Mouse (Mus musculus): Measurements from ENCODE around the gene B4galnt4. TPM values are rescaled to one million over a fixed set of nuclear protein-coding genes. Genes with fewer than 3 reads are reported as not detected.

The B4galnt4 gene
- polyA plus RNA-seq, 1 experiment from 2014 or later: 41.0 TPM

DNA sequence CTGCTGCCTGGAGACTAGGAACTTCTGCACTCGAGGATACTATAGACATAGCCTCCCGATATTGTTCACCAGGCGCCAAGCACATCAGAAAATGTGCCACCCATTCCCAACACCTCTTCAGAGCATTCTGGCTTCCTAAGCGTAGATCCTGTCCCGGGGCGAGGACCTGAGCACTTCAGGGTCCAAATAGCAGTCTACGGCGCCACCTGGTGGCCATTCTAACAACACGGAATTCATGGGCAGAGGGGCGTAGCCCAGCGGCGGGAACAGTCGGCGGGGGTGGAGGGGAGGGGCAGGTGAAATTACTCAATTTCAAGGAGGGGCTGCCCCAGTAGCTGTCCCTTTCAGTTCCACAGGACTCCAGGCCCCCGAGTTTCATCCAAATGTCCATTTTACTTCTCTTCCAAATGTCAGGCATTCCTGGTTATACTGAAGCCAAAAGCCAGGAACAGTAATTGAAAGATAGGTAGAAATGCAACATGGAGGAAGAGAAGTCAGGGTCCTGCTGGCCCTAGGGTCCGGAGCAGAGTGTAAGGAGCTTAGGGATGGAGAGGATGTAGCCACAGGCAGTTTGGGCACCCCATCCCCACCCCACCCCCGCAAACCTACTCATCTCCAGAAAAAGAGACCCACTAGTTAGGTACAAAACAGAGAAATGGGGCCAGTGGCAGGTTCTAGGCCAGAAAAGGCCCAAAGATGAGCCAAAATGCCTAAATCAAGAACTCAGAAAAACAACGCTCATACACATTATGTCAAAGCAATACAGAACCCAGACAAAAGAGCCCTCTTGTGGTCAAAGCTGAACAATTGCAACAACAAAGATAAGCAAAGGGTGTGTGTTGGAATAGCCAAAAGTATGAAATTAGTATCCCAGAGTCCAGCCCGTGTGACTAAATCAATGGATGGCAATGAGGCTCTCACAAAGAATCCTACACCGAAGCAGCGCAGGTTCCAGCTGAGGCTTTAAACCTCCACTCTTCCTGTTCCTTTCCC, 12.4 kb upstream of the B4galnt4 start:
- H3K36me3 ChIP-seq: no peaks in the 10 kb centered on the region
- H3K9ac ChIP-seq: peak overlapping the region; percentile 70
- peak overlapping the region; percentile 79 for H3K27ac ChIP-seq (replicated peaks)
- peak overlapping the region; percentile 71 for H3K4me2 ChIP-seq
- peak overlapping the region; percentile 37 for H3K4me3 ChIP-seq
- WGBS: 11% methylated on average over 21 of the region's 21 CpGs
- no peaks in the 10 kb centered on the region for H3K9me3 ChIP-seq
- peak; percentile 93 for ATAC-seq (ENCODE audit: low read depth)
- peaks cover 15% of the 10 kb centered on the region for H3K4me1 ChIP-seq (replicated peaks)
- no peaks in the 10 kb centered on the region for H3K27me3 ChIP-seq

DNA sequence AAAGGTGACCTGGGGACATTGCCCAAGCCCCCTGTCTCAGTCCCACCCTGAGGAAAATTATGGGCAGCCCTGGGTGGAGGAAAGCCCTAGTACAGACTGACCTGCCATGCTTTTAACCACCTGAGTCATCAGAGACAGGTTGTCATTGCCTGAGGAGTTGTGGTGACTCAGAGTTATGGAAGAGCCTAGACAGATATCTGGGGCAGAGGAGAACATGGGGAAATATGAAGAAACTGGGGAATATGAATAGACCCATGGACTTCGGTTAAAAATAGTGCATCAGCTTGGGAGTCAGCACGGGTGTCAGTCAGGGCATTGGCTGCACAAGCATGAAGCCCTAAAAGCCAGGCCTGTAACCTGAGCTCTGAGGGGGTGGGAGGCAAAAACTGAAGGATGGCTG, 11.6 kb upstream of the B4galnt4 start:
- H3K9me3 ChIP-seq: no peaks in the 10 kb centered on the region
- no peak overlapping the region for H3K9ac ChIP-seq
- 77% methylated on average over 2 of the region's 2 CpGs for WGBS
- no peaks in the 10 kb centered on the region for H3K27me3 ChIP-seq
- peaks cover 15% of the 10 kb centered on the region for H3K4me1 ChIP-seq (replicated peaks)
- no peaks in the 10 kb centered on the region for H3K36me3 ChIP-seq
- no peak overlapping the region for H3K4me2 ChIP-seq
- H3K27ac ChIP-seq (replicated peaks): no peak overlapping the region
- ATAC-seq (ENCODE audit: low read depth): 0 out of 2 replicates have a peak, but pooled peaks have one; percentile 10
- H3K4me3 ChIP-seq: no peak overlapping the region

DNA sequence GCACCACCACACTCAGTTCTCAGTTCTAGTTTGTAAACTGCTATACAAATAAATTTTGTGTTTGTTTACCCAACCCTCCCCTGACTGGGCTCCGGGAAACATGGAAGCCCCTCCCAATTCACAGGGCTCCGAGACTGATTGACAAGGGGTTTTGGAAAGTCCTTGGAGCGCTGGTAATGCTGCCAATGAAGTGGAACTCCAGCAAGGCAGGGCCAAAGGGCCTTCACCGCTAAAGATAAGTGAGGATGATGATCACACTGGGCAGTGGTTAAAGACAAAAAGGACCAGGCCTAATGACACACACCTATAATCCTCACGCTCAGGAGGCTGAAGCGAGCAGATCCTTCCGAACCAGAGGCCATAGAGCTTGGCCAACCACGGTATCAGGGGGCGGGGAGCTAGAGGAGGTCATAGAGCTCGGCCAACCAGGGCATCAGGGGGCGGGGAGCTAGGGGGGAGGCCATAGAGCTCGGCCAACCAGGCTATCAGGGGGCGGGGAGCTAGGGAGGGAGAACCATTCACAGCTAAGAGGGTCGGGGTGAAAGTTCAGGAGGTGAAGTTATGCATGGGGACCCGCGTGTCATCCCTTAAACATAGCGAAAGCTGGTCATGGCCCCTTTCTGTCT, 9.7 kb upstream of the B4galnt4 start:
- H3K9me3 ChIP-seq: no peaks in the 10 kb centered on the region
- 67% methylated on average over 17 of the region's 17 CpGs for WGBS

DNA sequence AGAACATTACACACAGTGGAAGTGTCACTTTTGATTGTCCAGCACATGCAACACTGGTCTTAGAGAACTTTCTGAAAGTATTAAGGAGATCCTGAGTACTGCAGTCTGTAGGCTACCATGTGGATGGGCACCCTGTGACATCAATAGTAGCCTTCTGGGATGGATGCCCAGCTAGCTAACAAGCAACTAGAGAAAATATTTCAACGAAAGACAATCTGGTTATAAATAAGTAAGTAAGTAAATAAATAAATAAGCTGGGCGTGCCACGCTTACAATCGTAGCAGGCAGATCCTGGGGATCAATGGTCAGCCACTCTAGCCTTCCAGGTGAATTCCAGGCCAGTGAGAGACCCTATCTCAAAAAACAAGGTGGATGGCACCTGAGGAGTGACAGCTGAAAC, 8.9 kb upstream of the B4galnt4 start:
- Histone ChIP-seq H3K4me2 (no peak overlapping the region), H3K9me3 (no peaks in the 10 kb centered on the region), H3K4me3 (no peak overlapping the region), H3K4me1 (replicated peaks) (peaks cover 15% of the 10 kb centered on the region), H3K27ac (replicated peaks) (no peak overlapping the region), H3K36me3 (0 out of 2 replicates have a peak, but pooled peaks cover 4% of the 10 kb centered on the region), H3K27me3 (no peaks in the 10 kb centered on the region), H3K9ac (no peak overlapping the region)
- 93% methylated on average over 4 of the region's 4 CpGs for WGBS
- no peak for ATAC-seq (ENCODE audit: low read depth)

More for the DNA sequence above, 9.7 kb upstream of the B4galnt4 start:
- H3K4me2 ChIP-seq: no peak overlapping the region
- ATAC-seq (ENCODE audit: low read depth): no peak
- H3K36me3 ChIP-seq: 0 out of 2 replicates have a peak, but pooled peaks cover 4% of the 10 kb centered on the region
- H3K27ac ChIP-seq (replicated peaks): no peak overlapping the region
- H3K4me3 ChIP-seq: no peak overlapping the region
- no peaks in the 10 kb centered on the region for H3K27me3 ChIP-seq
- peaks cover 15% of the 10 kb centered on the region for H3K4me1 ChIP-seq (replicated peaks)
- no peak overlapping the region for H3K9ac ChIP-seq

- ATAC-seq (ENCODE audit: low read depth): no peak
- no peaks in the 10 kb centered on the region for H3K27me3 ChIP-seq
- 91% methylated on average over 2 of the region's 2 CpGs for WGBS
Observed at GRCm38 (mm10) chr7:141052421-141052820, 8.5 kb upstream of the B4galnt4 start.

DNA sequence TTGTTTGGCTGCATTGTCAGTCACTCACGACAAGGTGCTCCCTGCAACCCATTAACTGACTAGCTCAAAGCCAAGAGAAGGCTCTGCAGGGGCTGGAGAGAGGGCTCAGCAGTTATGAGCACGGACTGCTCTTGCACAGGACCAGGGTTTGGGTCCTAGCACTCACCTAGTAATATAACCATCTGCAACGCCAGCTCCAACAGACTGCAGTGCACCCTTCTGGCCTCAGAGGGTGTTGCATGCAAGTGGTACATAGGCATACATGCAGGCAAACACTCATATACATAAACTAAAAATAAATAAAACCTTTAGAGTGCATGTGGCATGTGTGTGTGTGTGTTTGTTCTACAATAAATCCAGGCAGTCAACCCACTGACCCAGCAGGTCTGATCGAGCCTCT, 5.1 kb upstream of the B4galnt4 start:
- 0 out of 2 replicates have a peak, but pooled peaks cover 4% of the 10 kb centered on the region for H3K36me3 ChIP-seq
- H3K27ac ChIP-seq (replicated peaks): no peak overlapping the region
- no peaks in the 10 kb centered on the region for H3K27me3 ChIP-seq
- no peak overlapping the region for H3K9ac ChIP-seq
- H3K9me3 ChIP-seq: no peaks in the 10 kb centered on the region
- WGBS: 82% methylated on average over 4 of the region's 4 CpGs
- no peak for ATAC-seq (ENCODE audit: low read depth)
- H3K4me1 ChIP-seq (replicated peaks): peaks cover 13% of the 10 kb centered on the region
- H3K4me2 ChIP-seq: no peak overlapping the region
- H3K4me3 ChIP-seq: no peak overlapping the region

More at GRCm38 (mm10) chr7:141052421-141052820, 8.5 kb upstream of the B4galnt4 start:
- Histone ChIP-seq H3K9me3 (no peaks in the 10 kb centered on the region), H3K4me3 (no peak overlapping the region), H3K27ac (replicated peaks) (no peak overlapping the region), H3K36me3 (0 out of 2 replicates have a peak, but pooled peaks cover 4% of the 10 kb centered on the region), H3K9ac (no peak overlapping the region), H3K4me1 (replicated peaks) (peaks cover 12% of the 10 kb centered on the region), H3K4me2 (no peak overlapping the region)

GRCm38 (mm10) chr7:141056976-141057375, 3.9 kb upstream of the B4galnt4 start:
- no peaks in the 10 kb centered on the region for H3K27me3 ChIP-seq
- no peak overlapping the region for H3K27ac ChIP-seq (replicated peaks)
- WGBS: 89% methylated on average over 6 of the region's 6 CpGs
- no peak overlapping the region for H3K9ac ChIP-seq
- ATAC-seq (ENCODE audit: low read depth): no peak
- H3K36me3 ChIP-seq: 0 out of 2 replicates have a peak, but pooled peaks cover 4% of the 10 kb centered on the region
- H3K4me2 ChIP-seq: no peak overlapping the region
- H3K9me3 ChIP-seq: no peaks in the 10 kb centered on the region
- H3K4me1 ChIP-seq (replicated peaks): peaks cover 21% of the 10 kb centered on the region
- no peak overlapping the region for H3K4me3 ChIP-seq

DNA sequence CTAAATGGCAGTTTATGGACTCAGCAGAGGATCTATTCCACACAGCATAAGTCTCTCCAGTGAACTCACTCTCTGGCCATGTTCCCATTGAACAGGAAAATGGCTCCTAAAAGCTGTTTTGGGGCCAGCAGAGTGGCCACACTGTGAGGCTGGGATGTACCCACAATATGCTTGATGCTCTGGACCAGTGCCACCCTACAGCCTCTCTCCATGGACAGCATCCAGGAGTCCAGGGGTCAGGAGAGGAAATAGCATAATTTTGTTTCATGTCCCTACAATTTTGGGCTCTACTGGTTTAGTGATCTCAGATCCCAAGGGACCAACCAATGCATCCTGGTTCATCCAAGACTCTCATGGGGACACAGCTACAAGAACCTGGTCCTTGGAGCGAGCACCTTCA, 3.4 kb upstream of the B4galnt4 start:
- peaks cover 27% of the 10 kb centered on the region for H3K4me1 ChIP-seq (replicated peaks)
- no peak overlapping the region for H3K9ac ChIP-seq
- H3K4me2 ChIP-seq: no peak overlapping the region
- H3K4me3 ChIP-seq: no peak overlapping the region
- H3K9me3 ChIP-seq: no peaks in the 10 kb centered on the region
- H3K36me3 ChIP-seq: 0 out of 2 replicates have a peak, but pooled peaks cover 4% of the 10 kb centered on the region
- 92% methylated on average over 1 of the region's 1 CpGs for WGBS
- H3K27ac ChIP-seq (replicated peaks): no peak overlapping the region
- ATAC-seq (ENCODE audit: low read depth): no peak
- H3K27me3 ChIP-seq: no peaks in the 10 kb centered on the region

DNA sequence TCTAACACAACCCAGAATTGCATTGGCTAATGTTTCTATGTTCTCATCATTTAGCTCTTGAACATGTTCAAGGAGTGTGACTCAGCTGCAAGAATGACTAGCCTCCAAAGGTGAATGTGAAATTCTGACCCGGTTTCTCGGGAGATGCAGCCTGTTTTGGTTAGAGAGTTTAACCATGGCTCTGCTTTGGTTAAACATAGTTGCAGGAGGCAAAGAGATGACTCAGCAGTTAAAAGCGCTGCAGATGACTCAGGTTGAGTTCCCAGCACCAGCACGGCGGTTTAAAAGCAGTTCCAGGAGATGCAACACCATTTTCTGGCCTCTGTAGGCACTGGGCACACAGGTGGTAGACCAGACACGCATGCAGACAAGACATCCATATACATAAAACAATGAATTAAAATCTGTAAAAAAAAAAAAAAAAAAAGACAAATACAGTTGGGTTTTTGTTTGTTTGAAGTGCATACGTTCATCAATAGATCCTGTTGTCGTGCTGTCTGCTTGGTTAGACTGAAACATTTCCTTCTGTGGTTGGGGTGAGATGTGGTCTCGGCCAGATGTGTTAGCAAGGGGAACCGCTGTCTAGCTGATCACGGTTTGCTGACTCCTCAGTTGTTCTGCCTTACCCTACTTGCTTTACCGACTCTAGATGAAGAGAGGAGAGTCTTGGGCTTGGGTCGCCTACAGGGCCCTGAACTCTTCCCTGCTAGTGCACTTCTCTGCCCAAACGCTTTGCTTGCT, 2.1 kb upstream of the B4galnt4 start:
- no peak overlapping the region for H3K9ac ChIP-seq

GRCm38 (mm10) chr7:141059929-141060328, 975 bp upstream of the B4galnt4 start:
- 69% methylated on average over 2 of the region's 2 CpGs for WGBS
- Histone ChIP-seq H3K4me3 (peak overlapping the region; percentile 90), H3K9ac (peak overlapping the region; percentile 98), H3K36me3 (peaks cover 19% of the 10 kb centered on the region), H3K27me3 (no peaks in the 10 kb centered on the region), H3K9me3 (no peaks in the 10 kb centered on the region), H3K4me1 (replicated peaks) (peaks cover 38% of the 10 kb centered on the region), H3K27ac (replicated peaks) (peak overlapping the region; percentile 94), H3K4me2 (peak overlapping the region; percentile 75)
- ATAC-seq (ENCODE audit: low read depth): peak; percentile 6; the same call in 1 of the 2 replicates

More for the DNA sequence above, 2.1 kb upstream of the B4galnt4 start:
- Histone ChIP-seq H3K27me3 (no peaks in the 10 kb centered on the region), H3K4me2 (no peak overlapping the region), H3K4me1 (replicated peaks) (peaks cover 38% of the 10 kb centered on the region), H3K27ac (replicated peaks) (no peak overlapping the region), H3K36me3 (peaks cover 8% of the 10 kb centered on the region), H3K9me3 (no peaks in the 10 kb centered on the region), H3K4me3 (no peak overlapping the region)
- 92% methylated on average over 14 of the region's 14 CpGs for WGBS
- ATAC-seq (ENCODE audit: low read depth): no peak

DNA sequence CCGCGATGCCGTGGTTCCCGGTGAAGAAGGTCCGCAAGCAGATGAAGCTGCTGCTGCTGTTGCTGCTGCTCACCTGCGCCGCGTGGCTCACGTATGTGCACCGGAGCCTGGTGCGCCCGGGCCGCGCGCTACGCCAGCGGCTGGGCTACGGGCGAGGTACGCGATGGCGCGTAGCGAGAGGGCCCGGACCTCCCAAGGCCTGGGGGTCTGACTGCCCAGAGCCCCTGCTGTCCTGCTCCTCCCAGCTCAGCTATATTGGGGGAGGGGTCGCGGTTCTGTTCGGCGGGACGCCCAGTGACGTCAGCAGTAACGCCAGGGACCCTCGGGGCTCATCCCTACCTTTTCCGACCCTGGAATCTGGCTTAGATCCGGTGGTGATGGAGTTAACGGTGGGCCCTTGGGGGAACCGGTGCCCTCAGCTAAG, 377 bp downstream of the B4galnt4 start:
- H3K27ac ChIP-seq (replicated peaks): peak overlapping the region; percentile 94
- peak overlapping the region; percentile 98 for H3K9ac ChIP-seq
- H3K4me2 ChIP-seq: peak overlapping the region; percentile 75
- peaks cover 29% of the 10 kb centered on the region for H3K36me3 ChIP-seq
- peaks cover 38% of the 10 kb centered on the region for H3K4me1 ChIP-seq (replicated peaks)
- peak; percentile 74 for ATAC-seq (ENCODE audit: low read depth)
- WGBS: under 1% methylated on average over 37 of the region's 37 CpGs
- peak overlapping the region; percentile 90 for H3K4me3 ChIP-seq
- no peaks in the 10 kb centered on the region for H3K9me3 ChIP-seq
- no peaks in the 10 kb centered on the region for H3K27me3 ChIP-seq
